Mouse (Mus musculus) liver, adult (tissue): Measurements from ENCODE around the gene Rassf7.

Source experiments
- GATA4 ChIP-seq: IDR thresholded peaks from 2 replicates; pipeline ENCODE4 v1.6.1; 2014; ENCODE audit warnings: mild to moderate bottlenecking, low read length; ENCODE audit not compliant: insufficient replicate concordance

Rassf7 gene

GRCm38 (mm10) chr7:141192776-141193347 is 22.8 kb upstream of the Rassf7 start:
- no peak for TF ChIP-seq GATA4

GRCm38 (mm10) chr7:141193348-141193856 is 22.3 kb upstream of the Rassf7 start:
- TF ChIP-seq GATA4 = no peak

GRCm38 (mm10) chr7:141193948-141194347 is 21.7 kb upstream of the Rassf7 start, which contains the start of the genes Hras and Lrrc56:
Gene Hras (minus strand): TSS chr7:141194005.
Gene Lrrc56 (plus strand): TSS chr7:141194157.
- no peak for TF ChIP-seq GATA4

- TF ChIP-seq GATA4 = no peak
Observed at GRCm38 (mm10) chr7:141194409-141194808, 21.3 kb upstream of the Rassf7 start.

GRCm38 (mm10) chr7:141194830-141195229 is 20.8 kb upstream of the Rassf7 start:
- no peak for TF ChIP-seq GATA4

GRCm38 (mm10) chr7:141195754-141196153 is 19.9 kb upstream of the Rassf7 start:
- TF ChIP-seq GATA4 = no peak

GRCm38 (mm10) chr7:141196619-141197282 is 18.9 kb upstream of the Rassf7 start:
- no peak for TF ChIP-seq GATA4

GRCm38 (mm10) chr7:141198121-141198520 is 17.5 kb upstream of the Rassf7 start:
- TF ChIP-seq GATA4 = no peak

GRCm38 (mm10) chr7:141204546-141204945 is 11.1 kb upstream of the Rassf7 start:
- no peak for TF ChIP-seq GATA4

GRCm38 (mm10) chr7:141205504-141205903 is 10.2 kb upstream of the Rassf7 start:
- TF ChIP-seq GATA4 = no peak

- no peak for TF ChIP-seq GATA4
Observed at GRCm38 (mm10) chr7:141206182-141206937, 9.3 kb upstream of the Rassf7 start.

- TF ChIP-seq GATA4 = no peak
Observed at GRCm38 (mm10) chr7:141209526-141209925, 6.1 kb upstream of the Rassf7 start.

GRCm38 (mm10) chr7:141210137-141210536 is 5.5 kb upstream of the Rassf7 start:
- no peak for TF ChIP-seq GATA4

- no peak for TF ChIP-seq GATA4
Observed at GRCm38 (mm10) chr7:141210606-141211131, 5.0 kb upstream of the Rassf7 start.

GRCm38 (mm10) chr7:141213133-141213532 is 2.5 kb upstream of the Rassf7 start:
- no peak for TF ChIP-seq GATA4
